11 mouse cellular contexts compared by ENCODE assay signal in genomic region chr3:30245950-30246349, GRCm38 (mm10).
DNase-seq lines count a peak whose midpoint lies in the region; ATAC-seq and TF ChIP-seq lines count a peak whose summit lies in the region.
"Had no signal": no experiment of that assay in that cellular context is flagged by ENCODE, and none has a peak within 500 bp of the region (broad histone marks: within the 10 kb centered on the region; RNA-seq: fewer than 3 reads in every experiment).

No protein-coding gene starts in this region.

- H3K9ac ChIP-seq in forebrain, embryonic 13.5 days, result no peak overlapping the region
- H3K9ac ChIP-seq: embryonic facial prominence, embryonic 13.5 days; forebrain, postnatal 0 days; hindbrain, embryonic 13.5 days had no signal

- WGBS in midbrain, embryonic 10.5 days, result 86% methylated on average over 5 of the region's 5 CpGs
- WGBS in forebrain, embryonic 13.5 days, result 86% methylated on average over 5 of the region's 5 CpGs

- H3K9me3 ChIP-seq in midbrain, embryonic 10.5 days (replicated peaks), result no peaks in the 10 kb centered on the region
- no peaks in the 10 kb centered on the region for H3K9me3 ChIP-seq in forebrain, embryonic 13.5 days (replicated peaks)
- H3K9me3 ChIP-seq: embryonic facial prominence, embryonic 13.5 days; hindbrain, embryonic 13.5 days had no signal

- no peaks in the 10 kb centered on the region for H3K36me3 ChIP-seq in midbrain, embryonic 10.5 days
- no peaks in the 10 kb centered on the region for H3K36me3 ChIP-seq in forebrain, embryonic 13.5 days (ENCODE audit: poor library complexity, severe bottlenecking)
- H3K36me3 ChIP-seq: embryonic facial prominence, embryonic 13.5 days; hindbrain, embryonic 13.5 days had no signal

- H3K27ac ChIP-seq in gastrocnemius, adult 2 months, result 0 out of 2 replicates have a peak overlapping the region, but pooled peaks have one; percentile 41
- no peak overlapping the region for H3K27ac ChIP-seq in midbrain, embryonic 10.5 days (replicated peaks)
- H3K27ac ChIP-seq in forebrain, embryonic 13.5 days, result no peak overlapping the region
- H3K27ac ChIP-seq: embryonic facial prominence, embryonic 13.5 days; hindbrain, embryonic 13.5 days had no signal

- H3K27me3 ChIP-seq in midbrain, embryonic 10.5 days (ENCODE audit: low read depth, poor library complexity, severe bottlenecking), result no peaks in the 10 kb centered on the region
- no peaks in the 10 kb centered on the region for H3K27me3 ChIP-seq in forebrain, embryonic 13.5 days
- H3K27me3 ChIP-seq: embryonic facial prominence, embryonic 13.5 days; hindbrain, embryonic 13.5 days had no signal

- no peak for TF ChIP-seq CTCF in gastrocnemius, adult 2 months (IDR thresholded peaks at IDR 0.05)

- peaks cover 14% of the 10 kb centered on the region for H3K4me1 ChIP-seq in midbrain, embryonic 10.5 days
- H3K4me1 ChIP-seq in forebrain, embryonic 13.5 days, result no peaks in the 10 kb centered on the region

- ATAC-seq in forebrain, embryonic 13.5 days, result no peak
- ATAC-seq: forebrain, postnatal 0 days had no signal

- H3K4me3 ChIP-seq in gastrocnemius, adult 2 months, result no peak overlapping the region
- no peak overlapping the region for H3K4me3 ChIP-seq in midbrain, embryonic 10.5 days
- no peak overlapping the region for H3K4me3 ChIP-seq in forebrain, embryonic 13.5 days
- H3K4me3 ChIP-seq: embryonic facial prominence, embryonic 13.5 days; hindbrain, embryonic 13.5 days had no signal

- DNase-seq in gastrocnemius, adult 2 months, result no peak
- no peak for DNase-seq in gastrocnemius, postnatal 14 days
- DNase-seq in 416B (ENCODE audit: low read depth), result peak; percentile 50
- peak; percentile 6 for DNase-seq in heart, postnatal 4 days
- peak; percentile 10 for DNase-seq in lung, postnatal 10 days
- no peak for DNase-seq in left cerebral cortex, postnatal 36 days (ENCODE audit: low spot score in 2 of 2)
- DNase-seq in midbrain, embryonic 10.5 days (ENCODE audit: low spot score), result no peak
- DNase-seq: forebrain, postnatal 0 days had no signal

- intact Hi-C loops in gastrocnemius, adult 2 months (cut with DNase I), result no loop called here
- intact Hi-C loops in gastrocnemius, postnatal 14 days (cut with DNase I; ENCODE audit: low total_unique reads), result no loop called here
- intact Hi-C loops in left cerebral cortex, postnatal 36 days (cut with DNase I), result no loop called here

- no peak overlapping the region for H3K4me2 ChIP-seq in forebrain, embryonic 13.5 days
- H3K4me2 ChIP-seq: embryonic facial prominence, embryonic 13.5 days; hindbrain, embryonic 13.5 days had no signal

Comparison
In these comparisons a context has a peak if more than half of its experiments do, and no peak if none do; other contexts are left out.
1. DNase-seq: peak in 416B (single experiment), heart, postnatal 4 days (single experiment) and lung, postnatal 10 days (single experiment); none in gastrocnemius, adult 2 months (single experiment), gastrocnemius, postnatal 14 days (single experiment), left cerebral cortex, postnatal 36 days (0 of 2) and midbrain, embryonic 10.5 days (single experiment).